Mouse (Mus musculus): Measurements from ENCODE around the gene Itgad. TPM values are rescaled to one million over a fixed set of nuclear protein-coding genes. Genes with fewer than 3 reads are reported as not detected.

Gene Itgad
- total and polyA plus RNA-seq, 3 experiments = not detected

DNA sequence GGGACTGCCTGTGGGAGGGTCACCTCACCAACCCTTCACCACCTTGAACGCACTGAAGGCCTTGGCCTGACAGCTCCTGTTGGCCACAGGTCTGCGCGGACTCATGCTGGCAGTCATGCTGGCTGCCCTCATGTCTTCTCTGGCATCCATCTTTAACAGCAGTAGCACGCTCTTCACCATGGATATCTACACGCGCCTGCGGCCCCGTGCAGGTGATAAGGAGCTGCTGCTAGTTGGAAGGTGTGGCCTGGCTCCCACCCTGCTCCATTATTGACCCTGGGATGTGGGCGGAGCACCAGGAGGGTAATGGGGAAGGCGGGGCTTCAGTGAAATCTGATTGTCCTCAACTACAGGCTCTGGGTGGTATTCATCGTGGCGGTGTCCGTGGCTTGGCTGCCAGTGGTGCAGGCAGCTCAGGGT is 116.3 kb downstream of the Itgad start (continued):
- TF ChIP-seq POLR2AphosphoS2 (IDR thresholded peaks at IDR 0.05; ENCODE audit: low read length) = peak; percentile 95
- TF ChIP-seq ZKSCAN1 (IDR thresholded peaks at IDR 0.05; ENCODE audit: low read depth, low read length) = no peak
- no peak for TF ChIP-seq CHD2 (IDR thresholded peaks at IDR 0.05; ENCODE audit: low read length)

DNA sequence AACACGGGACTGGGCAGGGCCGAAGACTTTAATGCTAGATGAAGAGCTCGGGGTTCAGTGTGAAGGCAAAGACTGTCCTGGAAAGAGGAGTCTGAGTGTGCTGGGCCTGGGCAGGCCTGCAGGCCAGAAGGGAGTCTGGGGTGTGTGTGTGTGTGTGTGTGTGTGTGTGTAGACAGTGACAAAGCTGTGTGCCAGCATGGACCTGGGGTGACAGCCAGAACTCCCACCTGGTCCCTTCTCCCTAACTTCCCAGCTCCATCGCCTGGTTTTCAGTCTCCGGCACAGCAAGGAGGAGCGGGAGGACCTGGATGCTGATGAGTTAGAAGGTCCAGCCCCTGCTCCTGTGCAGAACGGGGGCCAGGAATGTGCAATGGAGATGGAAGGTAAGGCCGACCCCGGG is 117.3 kb downstream of the Itgad start:
- DNase-seq (ENCODE audit: low read depth, low spot score) = no peak
- Histone ChIP-seq H3K4me3 (ENCODE audit: control insufficient read depth in 1 of 2, insufficient read depth in 1 of 2, low read depth in 2 of 2, low read length in 2 of 2) (no peak overlapping the region), H3K9me3 (replicated peaks; ENCODE audit: insufficient read depth, low read length) (no peaks in the 10 kb centered on the region), H3K4me1 (ENCODE audit: control insufficient read depth in 1 of 2, insufficient read depth in 2 of 2, low read length in 2 of 2) (peaks cover 0 to 11% of the 10 kb centered on the region in 2 experiments; a peak in 3 of 4 replicates), H3K9ac (ENCODE audit: control insufficient read depth, low read depth, low read length, poor library complexity, severe bottlenecking) (no peak overlapping the region), H3K27ac (ENCODE audit: control insufficient read depth, low read depth, low read length) (no peak overlapping the region), H3K27me3 (ENCODE audit: control insufficient read depth in 1 of 2, insufficient read depth in 2 of 2, low read length in 2 of 2) (no peaks in the 10 kb centered on the region), H3K36me3 (ENCODE audit: control insufficient read depth in 1 of 2, insufficient read depth in 2 of 2, low read length in 2 of 2) (peaks cover 0 to 2% of the 10 kb centered on the region in 2 experiments; a peak in 1 of 4 replicates), H3K79me2 (ENCODE audit: control insufficient read depth, insufficient read depth, low read length, poor library complexity) (no peaks in the 10 kb centered on the region)
- TF ChIP-seq EP300 (IDR thresholded peaks at IDR 0.05; ENCODE audit: low read depth in 1 of 2, low read length in 2 of 2) (no peak), GABPA (IDR thresholded peaks at IDR 0.05; ENCODE audit: low read depth, low read length) (no peak), JUND (IDR thresholded peaks at IDR 0.05; ENCODE audit: low read depth, low read length) (no peak), UBTF (IDR thresholded peaks at IDR 0.05; ENCODE audit: borderline replicate concordance, insufficient read depth, low read depth, low read length) (no peak), MYB (IDR thresholded peaks at IDR 0.05; ENCODE audit: low read depth, low read length) (no peak), E2F4 (IDR thresholded peaks at IDR 0.05; ENCODE audit: borderline replicate concordance, low read depth, low read length) (no peak), CHD2 (IDR thresholded peaks at IDR 0.05; ENCODE audit: low read length) (no peak), TAL1 (IDR thresholded peaks at IDR 0.05; ENCODE audit: low read length) (no peak), USF1 (IDR thresholded peaks at IDR 0.05; ENCODE audit: low read depth, low read length) (no peak), CTCF (IDR thresholded peaks at IDR 0.05 in 2 of 3, conservative IDR thresholded peaks at IDR 0.05 in 1 of 3; ENCODE audit: control insufficient read depth in 1 of 3, insufficient read depth in 1 of 3, low read depth in 2 of 3, low read length in 3 of 3, poor library complexity in 1 of 3, severe bottlenecking in 1 of 3) (no peak), ZMIZ1 (IDR thresholded peaks at IDR 0.05; ENCODE audit: low read depth, low read length) (no peak), MAZ (IDR thresholded peaks at IDR 0.05; ENCODE audit: low read depth, low read length) (no peak)

Other genes starting within 250 kb of the Itgad start
- 40.3 and 45.8 TPM in 2 replicates for gene Kat8, start 241.9 kb upstream of the Itgad start, total RNA-seq (2012; rRNA removed)
- 10 to 100 TPM in 1 of 2 experiments, not detected in 1; 39.5 TPM for gene Kat8, start 241.9 kb upstream of the Itgad start, polyA plus RNA-seq (2012; ENCODE audit: insufficient read depth in 1 of 2, insufficient read length in 2 of 2, low read depth in 1 of 2, low replicate concordance in 2 of 2, missing spikeins in 1 of 2)
- gene Prss8, start 224.3 kb upstream of the Itgad start, total RNA-seq (2012; rRNA removed) = 0.12 TPM in 1 of 2 replicates, not detected in the other
- gene Prss8, start 224.3 kb upstream of the Itgad start, polyA plus RNA-seq (2012; ENCODE audit: insufficient read depth in 1 of 2, insufficient read length in 2 of 2, low read depth in 1 of 2, low replicate concordance in 2 of 2, missing spikeins in 1 of 2) = under 1 TPM in 1 of 2 experiments, not detected in 1; 0.21 TPM
- gene Prss36, start 207.7 kb upstream of the Itgad start, total RNA-seq (2012; rRNA removed) = 1.7 and 1.9 TPM in 2 replicates
- 1 to 10 TPM in 1 of 2 experiments, not detected in 1; 5.1 TPM for gene Prss36, start 207.7 kb upstream of the Itgad start, polyA plus RNA-seq (2012; ENCODE audit: insufficient read depth in 1 of 2, insufficient read length in 2 of 2, low read depth in 1 of 2, low replicate concordance in 2 of 2, missing spikeins in 1 of 2)
- 49.7 and 60.5 TPM in 2 replicates for gene Fus, start 186.9 kb upstream of the Itgad start, total RNA-seq (2012; rRNA removed)
- gene Fus, start 186.9 kb upstream of the Itgad start, polyA plus RNA-seq (2012; ENCODE audit: insufficient read depth in 1 of 2, insufficient read length in 2 of 2, low read depth in 1 of 2, low replicate concordance in 2 of 2, missing spikeins in 1 of 2) = 100 to 1,000 TPM; 346 to 848 TPM
- 0.10 and 0.12 TPM in 2 replicates for gene Pycard, start 160.5 kb upstream of the Itgad start, total RNA-seq (2012; rRNA removed)
- under 1 TPM in 1 of 2 experiments, not detected in 1; 0.24 TPM for gene Pycard, start 160.5 kb upstream of the Itgad start, polyA plus RNA-seq (2012; ENCODE audit: insufficient read depth in 1 of 2, insufficient read length in 2 of 2, low read depth in 1 of 2, low replicate concordance in 2 of 2, missing spikeins in 1 of 2)
- gene Trim72, start 150.4 kb upstream of the Itgad start, total RNA-seq (2012; rRNA removed) = 0.13 and 0.19 TPM in 2 replicates
- under 1 TPM in 1 of 2 experiments, not detected in 1; 0.14 TPM for gene Trim72, start 150.4 kb upstream of the Itgad start, polyA plus RNA-seq (2012; ENCODE audit: insufficient read depth in 1 of 2, insufficient read length in 2 of 2, low read depth in 1 of 2, low replicate concordance in 2 of 2, missing spikeins in 1 of 2)
- not detected in 2 replicates for gene Itgam, start 91.7 kb upstream of the Itgad start, total RNA-seq (2012; rRNA removed)
- gene Itgam, start 91.7 kb upstream of the Itgad start, polyA plus RNA-seq (2012; ENCODE audit: insufficient read depth in 1 of 2, insufficient read length in 2 of 2, low read depth in 1 of 2, low replicate concordance in 2 of 2, missing spikeins in 1 of 2) = not detected
- gene Gm49368, start 91.7 kb upstream of the Itgad start, total RNA-seq (2012; rRNA removed) = not detected in 2 replicates
- gene Gm49368, start 91.7 kb upstream of the Itgad start, polyA plus RNA-seq (2012; ENCODE audit: insufficient read depth in 1 of 2, insufficient read length in 2 of 2, low read depth in 1 of 2, low replicate concordance in 2 of 2, missing spikeins in 1 of 2) = not detected
- 0.08 TPM in 1 of 2 replicates, not detected in the other for gene Itgax, start 24.8 kb upstream of the Itgad start, total RNA-seq (2012; rRNA removed)
- gene Itgax, start 24.8 kb upstream of the Itgad start, polyA plus RNA-seq (2012; ENCODE audit: insufficient read depth in 1 of 2, insufficient read length in 2 of 2, low read depth in 1 of 2, low replicate concordance in 2 of 2, missing spikeins in 1 of 2) = under 1 TPM in 1 of 2 experiments, not detected in 1; 0.01 TPM
- 2.9 and 3.1 TPM in 2 replicates for gene Cox6a2, start 52.0 kb downstream of the Itgad start, total RNA-seq (2012; rRNA removed)
- 10 to 100 TPM in 1 of 2 experiments, not detected in 1; 18.2 TPM for gene Cox6a2, start 52.0 kb downstream of the Itgad start, polyA plus RNA-seq (2012; ENCODE audit: insufficient read depth in 1 of 2, insufficient read length in 2 of 2, low read depth in 1 of 2, low replicate concordance in 2 of 2, missing spikeins in 1 of 2)
- gene Armc5, start 83.0 kb downstream of the Itgad start, total RNA-seq (2012; rRNA removed) = 13.3 and 14.6 TPM in 2 replicates
- 10 to 100 TPM in 1 of 2 experiments, not detected in 1; 23.7 TPM for gene Armc5, start 83.0 kb downstream of the Itgad start, polyA plus RNA-seq (2012; ENCODE audit: insufficient read depth in 1 of 2, insufficient read length in 2 of 2, low read depth in 1 of 2, low replicate concordance in 2 of 2, missing spikeins in 1 of 2)
- gene 9130023H24Rik, start 83.7 kb downstream of the Itgad start, total RNA-seq (2012; rRNA removed) = 1.2 and 1.5 TPM in 2 replicates
- under 1 TPM in 1 of 2 experiments, not detected in 1; 0.96 TPM for gene 9130023H24Rik, start 83.7 kb downstream of the Itgad start, polyA plus RNA-seq (2012; ENCODE audit: insufficient read depth in 1 of 2, insufficient read length in 2 of 2, low read depth in 1 of 2, low replicate concordance in 2 of 2, missing spikeins in 1 of 2)
- 0.10 TPM in 1 of 2 replicates, not detected in the other for gene Tgfb1i1, start 92.4 kb downstream of the Itgad start, total RNA-seq (2012; rRNA removed)
- gene Tgfb1i1, start 92.4 kb downstream of the Itgad start, polyA plus RNA-seq (2012; ENCODE audit: insufficient read depth in 1 of 2, insufficient read length in 2 of 2, low read depth in 1 of 2, low replicate concordance in 2 of 2, missing spikeins in 1 of 2) = under 1 TPM in 1 of 2 experiments, not detected in 1; 0.21 TPM
- gene Slc5a2, start 111.3 kb downstream of the Itgad start, total RNA-seq (2012; rRNA removed) = 0.29 and 0.58 TPM in 2 replicates
- gene Slc5a2, start 111.3 kb downstream of the Itgad start, polyA plus RNA-seq (2012; ENCODE audit: insufficient read depth in 1 of 2, insufficient read length in 2 of 2, low read depth in 1 of 2, low replicate concordance in 2 of 2, missing spikeins in 1 of 2) = under 1 TPM in 1 of 2 experiments, not detected in 1; 0.25 TPM
- 16.2 and 19.8 TPM in 2 replicates for gene BC017158, start 143.8 kb downstream of the Itgad start, total RNA-seq (2012; rRNA removed)
- 10 to 100 TPM in 1 of 2 experiments, not detected in 1; 41.6 TPM for gene BC017158, start 143.8 kb downstream of the Itgad start, polyA plus RNA-seq (2012; ENCODE audit: insufficient read depth in 1 of 2, insufficient read length in 2 of 2, low read depth in 1 of 2, low replicate concordance in 2 of 2, missing spikeins in 1 of 2)

All from MEL (cell line).